Mouse (Mus musculus) lung, postnatal 0 days (tissue): ENCODE measurements around the gene Ttc36. TPM values are rescaled to one million over a fixed set of nuclear protein-coding genes. Genes with fewer than 3 reads are reported as not detected.
A peak's percentile ranks its signal among the peaks of the same experiment; 100 is the strongest.

Experiments used
- ATAC-seq: fragments of 200-750 bp; cut with Nextera tagmentation; 2 replicates; pipeline ENCODE4 v1.8.0; 2017; ENCODE audit warnings: moderate library complexity
- DNase-seq: peaks from one replicate; pipeline ENCODE4 v3.0.0-alpha.2; 2016; ENCODE audit warnings: low spot score
- H3K27ac ChIP-seq: fragments of 300-500 bp; sonication (generic); 2 replicates; pipeline ENCODE4 v1.5.1; 2014; ENCODE audit warnings: antibody characterized with exemption, mild to moderate bottlenecking, low read length, mixed read lengths
- H3K27me3 ChIP-seq: fragments of 300-500 bp; sonication (generic); replicated peaks from 2 replicates; pipeline ENCODE4 v1.6.1; 2014; ENCODE audit warnings: low read length, mixed read lengths; ENCODE audit not compliant: insufficient read depth
- H3K36me3 ChIP-seq: fragments of 300-500 bp; sonication (generic); 2 replicates; pipeline ENCODE4 v1.6.1; 2014; ENCODE audit warnings: low read length, mixed read lengths; ENCODE audit not compliant: insufficient read depth
- H3K4me1 ChIP-seq: fragments of 300-500 bp; sonication (generic); 2 replicates; pipeline ENCODE4 v1.6.1; 2014; ENCODE audit warnings: antibody characterized with exemption, low read depth, low read length, mixed read lengths; ENCODE audit not compliant: insufficient read depth
- H3K4me2 ChIP-seq: fragments of 300-500 bp; sonication (generic); replicated peaks from 2 replicates; pipeline ENCODE4 v1.6.1; 2014; ENCODE audit warnings: low read depth, mild to moderate bottlenecking, low read length, moderate library complexity, mixed read lengths
- H3K4me3 ChIP-seq: fragments of 300-500 bp; sonication (generic); 2 replicates; pipeline ENCODE4 v1.5.1; 2014; ENCODE audit warnings: low read depth, low read length
- H3K9ac ChIP-seq: fragments of 300-500 bp; sonication (generic); replicated peaks from 2 replicates; pipeline ENCODE4 v1.6.1; 2014; ENCODE audit warnings: low read depth, mild to moderate bottlenecking
- H3K9me3 ChIP-seq: fragments of 300-500 bp; sonication (generic); 2 replicates; pipeline ENCODE4 v1.6.1; 2016; ENCODE audit warnings: low read length, mixed read lengths
- CTCF ChIP-seq: IDR thresholded peaks from 2 replicates; pipeline ENCODE4 v1.5.1; 2016; ENCODE audit warnings: antibody characterized with exemption, mild to moderate bottlenecking
- EP300 ChIP-seq: IDR thresholded peaks from 2 replicates; pipeline ENCODE4 v1.6.1; 2016; ENCODE audit warnings: antibody characterized with exemption, mild to moderate bottlenecking, control low read depth
- WGBS: fragments of 180-500 bp; shearing (Covaris S2); extraction: QIAGEN DNeasy Blood & Tissue Kit; methylation state at CpG from one replicate; pipeline ENCODE4 v1.1.7; 2014; 5-methylcytosine and 5-hydroxymethylcytosine counted together
- polyA plus RNA-seq: library from polyadenylated mRNA; unstranded; fragments of >200 nt; fragmentation: Nextera tagmentation; extraction: Ambion mirVana; gene quantifications from 2 replicates; pipeline ENCODE4 v1.2.1, GENCODE M21; 2015

The Ttc36 gene
- polyA plus RNA-seq, 1 experiment from 2014 or later = 15.1 TPM

GRCm38 (mm10) chr9:44828944-44829343 is 26.1 kb upstream of the Ttc36 start:
- Histone ChIP-seq H3K27me3 (no peaks in the 10 kb centered on the region), H3K9ac (no peak overlapping the region), H3K9me3 (no peaks in the 10 kb centered on the region), H3K27ac (no peak overlapping the region), H3K36me3 (peaks cover 44% of the 10 kb centered on the region), H3K4me3 (no peak overlapping the region), H3K4me1 (no peaks in the 10 kb centered on the region), H3K4me2 (no peak overlapping the region)
- DNase-seq = no peak
- ATAC-seq = no peak
- TF ChIP-seq EP300 = no peak
- TF ChIP-seq CTCF = no peak
- WGBS = 94% methylated on average over 11 of the region's 11 CpGs

- Histone ChIP-seq H3K36me3 (peaks cover 58% of the 10 kb centered on the region), H3K27me3 (no peaks in the 10 kb centered on the region), H3K27ac (no peak overlapping the region), H3K4me3 (no peak overlapping the region), H3K4me2 (no peak overlapping the region), H3K4me1 (no peaks in the 10 kb centered on the region), H3K9ac (no peak overlapping the region), H3K9me3 (no peaks in the 10 kb centered on the region)
- WGBS = 72% methylated on average over 7 of the region's 7 CpGs
- ATAC-seq = peak; percentile 71
- no peak for TF ChIP-seq CTCF
- TF ChIP-seq EP300 = 0 out of 2 replicates have a peak, but pooled peaks have one; percentile 21
- peak; percentile 42 for DNase-seq
These were observed 23.8 kb upstream of the Ttc36 start for GRCm38 (mm10) chr9:44826660-44827059.

GRCm38 (mm10) chr9:44819920-44820827 is 17.3 kb upstream of the Ttc36 start:
- DNase-seq (no peak), ATAC-seq (no peak)
- H3K9ac ChIP-seq = no peak overlapping the region

GRCm38 (mm10) chr9:44817522-44817921 is 14.7 kb upstream of the Ttc36 start:
- Histone ChIP-seq H3K4me1 (no peaks in the 10 kb centered on the region), H3K27ac (no peak overlapping the region), H3K9ac (no peak overlapping the region), H3K4me2 (no peak overlapping the region), H3K36me3 (peaks cover 85% of the 10 kb centered on the region), H3K9me3 (no peaks in the 10 kb centered on the region), H3K4me3 (no peak overlapping the region), H3K27me3 (no peaks in the 10 kb centered on the region)
- DNase-seq (no peak), ATAC-seq (no peak)
- TF ChIP-seq CTCF = no peak
- TF ChIP-seq EP300 = no peak
- WGBS = 78% methylated on average over 5 of the region's 5 CpGs

More at GRCm38 (mm10) chr9:44819920-44820827, 17.3 kb upstream of the Ttc36 start:
- 88% methylated on average over 15 of the region's 15 CpGs for WGBS
- H3K4me2 ChIP-seq = no peak overlapping the region
- H3K4me1 ChIP-seq = no peaks in the 10 kb centered on the region
- TF ChIP-seq EP300 (no peak), CTCF (no peak)
- H3K9me3 ChIP-seq = no peaks in the 10 kb centered on the region
- H3K27me3 ChIP-seq = no peaks in the 10 kb centered on the region
- H3K4me3 ChIP-seq = no peak overlapping the region
- no peak overlapping the region for H3K27ac ChIP-seq
- H3K36me3 ChIP-seq = peaks cover 86% of the 10 kb centered on the region

- Histone ChIP-seq H3K4me2 (no peak overlapping the region), H3K9ac (no peak overlapping the region), H3K9me3 (no peaks in the 10 kb centered on the region), H3K27ac (no peak overlapping the region), H3K27me3 (no peaks in the 10 kb centered on the region), H3K4me1 (no peaks in the 10 kb centered on the region), H3K4me3 (no peak overlapping the region), H3K36me3 (peaks cover 83% of the 10 kb centered on the region)
- ATAC-seq (no peak), DNase-seq (no peak)
- TF ChIP-seq CTCF (no peak), EP300 (no peak)
- 95% methylated on average over 8 of the region's 8 CpGs for WGBS
These were observed 11.3 kb upstream of the Ttc36 start for GRCm38 (mm10) chr9:44814179-44814578.

- Histone ChIP-seq H3K4me1 (no peaks in the 10 kb centered on the region), H3K9me3 (no peaks in the 10 kb centered on the region), H3K27me3 (no peaks in the 10 kb centered on the region), H3K9ac (no peak overlapping the region), H3K4me2 (no peak overlapping the region), H3K27ac (no peak overlapping the region), H3K4me3 (no peak overlapping the region), H3K36me3 (peaks cover 71% of the 10 kb centered on the region)
- DNase-seq (no peak), ATAC-seq (no peak)
- WGBS = 75% methylated on average over 10 of the region's 10 CpGs
- no peak for TF ChIP-seq CTCF
- no peak for TF ChIP-seq EP300
These were observed 7.4 kb upstream of the Ttc36 start for GRCm38 (mm10) chr9:44810316-44810715.
